Comparison of ENCODE assay signal across 25 mouse cellular contexts in genomic region chr1:92646111-92646510, GRCm38 (mm10). TPM values are rescaled to one million over a fixed set of nuclear protein-coding genes. Genes with fewer than 3 reads are reported as not detected.
"Had no signal": no experiment of that assay in that cellular context is flagged by ENCODE, and none has a peak within 500 bp of the region (broad histone marks: within the 10 kb centered on the region; RNA-seq: fewer than 3 reads in every experiment).

No protein-coding gene starts in this region.

- H3K36me3 ChIP-seq: liver, embryonic 13.5 days; liver, embryonic 15.5 days; midbrain, embryonic 12.5 days; neural tube, embryonic 13.5 days; neural tube, embryonic 15.5 days had no signal

- H3K9me3 ChIP-seq: liver, embryonic 13.5 days; liver, embryonic 15.5 days; midbrain, embryonic 12.5 days; neural tube, embryonic 13.5 days; neural tube, embryonic 15.5 days had no signal

- DNase-seq: liver, embryonic 13.5 days; lung, adult 18-20 months; lung, embryonic 14.5 days; lung, postnatal 10 days; lung, postnatal 4 days; retina, postnatal 1 day; right cerebral cortex, adult 18-20 months; right cerebral cortex, postnatal 25 days; right cerebral cortex, postnatal 4 days; spleen, adult 18-20 months; thymus, postnatal 25 days had no signal

- H3K27me3 ChIP-seq: liver, embryonic 13.5 days; liver, embryonic 15.5 days had no signal

- H3K4me2 ChIP-seq: liver, embryonic 13.5 days; liver, embryonic 15.5 days; lung, embryonic 14.5 days; midbrain, embryonic 12.5 days; neural tube, embryonic 13.5 days; neural tube, embryonic 15.5 days had no signal

- H3K4me3 ChIP-seq: liver, embryonic 13.5 days; liver, embryonic 15.5 days; midbrain, embryonic 12.5 days; myocyte; neural tube, embryonic 13.5 days; neural tube, embryonic 15.5 days had no signal

- H3K9ac ChIP-seq: liver, embryonic 13.5 days; liver, embryonic 15.5 days; lung, embryonic 14.5 days; midbrain, embryonic 12.5 days; neural tube, embryonic 13.5 days; neural tube, embryonic 15.5 days had no signal

- H3K27ac ChIP-seq: liver, embryonic 13.5 days; liver, embryonic 15.5 days; midbrain, embryonic 12.5 days; neural tube, embryonic 13.5 days; neural tube, embryonic 15.5 days had no signal

RNA-seq across cellular contexts. Expression of gene Otos, which starts 2.5 kb away (rescaled TPM):
- total RNA-seq: liver, adult 2 months had no signal
- polyA plus RNA-seq: liver, adult 2 months; liver, embryonic 13.5 days; lung, embryonic 14.5 days; lung, embryonic 16.5 days; midbrain, embryonic 12.5 days; neural tube, embryonic 13.5 days; stomach, embryonic 14.5 days had no signal

RNA-seq across cellular contexts. Expression of gene Olfr12, which starts 28.5 kb away (rescaled TPM):
- total RNA-seq: liver, adult 2 months; megakaryocyte, adult 5-6 weeks; megakaryocyte-erythroid progenitor cell, adult 5-6 weeks had no signal
- polyA plus RNA-seq: liver, adult 2 months; liver, embryonic 13.5 days; liver, embryonic 15.5 days; lung, embryonic 14.5 days; lung, embryonic 16.5 days; myocyte; neural tube, embryonic 11.5 days; neural tube, embryonic 13.5 days; neural tube, embryonic 15.5 days; small intestine, adult 2 months; stomach, embryonic 14.5 days; stomach, embryonic 16.5 days; thymus, postnatal 0 days had no signal

RNA-seq across cellular contexts. Expression of gene Olfr1410, which starts 40.5 kb away (rescaled TPM):
- total RNA-seq: liver, adult 2 months; megakaryocyte, adult 5-6 weeks; megakaryocyte-erythroid progenitor cell, adult 5-6 weeks had no signal
- polyA plus RNA-seq: liver, adult 2 months; liver, embryonic 13.5 days; liver, embryonic 15.5 days; lung, embryonic 14.5 days; lung, embryonic 16.5 days; midbrain, embryonic 12.5 days; myocyte; neural tube, embryonic 11.5 days; neural tube, embryonic 13.5 days; neural tube, embryonic 15.5 days; small intestine, adult 2 months; stomach, embryonic 14.5 days; stomach, embryonic 16.5 days; thymus, postnatal 0 days had no signal

RNA-seq across cellular contexts. Expression of gene Olfr1411, which starts 51.9 kb away (rescaled TPM):
- total RNA-seq: liver, adult 2 months; megakaryocyte, adult 5-6 weeks; megakaryocyte-erythroid progenitor cell, adult 5-6 weeks had no signal
- polyA plus RNA-seq: liver, adult 2 months; liver, embryonic 13.5 days; liver, embryonic 15.5 days; lung, embryonic 14.5 days; lung, embryonic 16.5 days; midbrain, embryonic 12.5 days; myocyte; neural tube, embryonic 11.5 days; neural tube, embryonic 13.5 days; neural tube, embryonic 15.5 days; small intestine, adult 2 months; stomach, embryonic 14.5 days; stomach, embryonic 16.5 days; thymus, postnatal 0 days had no signal
